Mouse (Mus musculus) hindbrain, postnatal 0 days (tissue): ENCODE data around the gene Dars. TPM values are rescaled to one million over a fixed set of nuclear protein-coding genes. Genes with fewer than 3 reads are reported as not detected.

Experiments used
- ATAC-seq: fragments of 200-750 bp; cut with Nextera tagmentation; 2 replicates; pipeline ENCODE4 v1.8.0; 2017; ENCODE audit warnings: mild to moderate bottlenecking, moderate TSS enrichment, moderate library complexity
- DNase-seq: peaks from one replicate; pipeline ENCODE4 v3.0.0-alpha.2; 2015; ENCODE audit warnings: low spot score
- H3K27ac ChIP-seq: fragments of 300-500 bp; sonication (generic); 2 replicates; pipeline ENCODE4 v1.5.1; 2014; ENCODE audit warnings: mild to moderate bottlenecking
- H3K27me3 ChIP-seq: fragments of 300-500 bp; sonication (generic); 2 replicates; pipeline ENCODE4 v1.6.1; 2014; ENCODE audit warnings: low read length, mixed read lengths; ENCODE audit not compliant: insufficient read depth
- H3K36me3 ChIP-seq: fragments of 300-500 bp; sonication (generic); 2 replicates; pipeline ENCODE4 v1.6.1; 2014; ENCODE audit warnings: low read length, mixed read lengths; ENCODE audit not compliant: insufficient read depth
- H3K4me1 ChIP-seq: fragments of 300-500 bp; sonication (generic); 2 replicates; pipeline ENCODE4 v1.6.1; 2014; ENCODE audit warnings: antibody characterized with exemption, low read length, mixed read lengths; ENCODE audit not compliant: insufficient read depth
- H3K4me2 ChIP-seq: fragments of 300-500 bp; sonication (generic); 2 replicates; pipeline ENCODE4 v1.6.1; 2014; ENCODE audit warnings: low read depth, mild to moderate bottlenecking, low read length, moderate library complexity, mixed read lengths
- H3K4me3 ChIP-seq: fragments of 300-500 bp; sonication (generic); 2 replicates; pipeline ENCODE4 v1.5.1; 2014; ENCODE audit warnings: low read length
- H3K9ac ChIP-seq: fragments of 300-500 bp; sonication (generic); replicated peaks from 2 replicates; pipeline ENCODE4 v1.6.1; 2014; ENCODE audit warnings: mild to moderate bottlenecking, low read length, moderate library complexity, mixed read lengths
- H3K9me3 ChIP-seq: fragments of 300-500 bp; sonication (generic); 2 replicates; pipeline ENCODE4 v1.6.1; 2016; ENCODE audit warnings: low read length, mixed read lengths
- CTCF ChIP-seq: IDR thresholded peaks from 2 replicates; pipeline ENCODE4 v1.5.1; 2016; ENCODE audit warnings: antibody characterized with exemption, control low read depth, low read depth
- whole genome bisulfite sequencing: fragments of 180-500 bp; shearing (Covaris S2); extraction: QIAGEN DNeasy Blood & Tissue Kit; methylation state at CpG from one replicate; pipeline ENCODE4 v1.1.7; 2014; 5-methylcytosine and 5-hydroxymethylcytosine counted together
- polyA plus RNA-seq: library from polyadenylated mRNA; unstranded; fragments of >200 nt; fragmentation: Nextera tagmentation; extraction: Ambion mirVana; gene quantifications from 2 replicates; pipeline ENCODE4 v1.2.1, GENCODE M21; 2015
- total RNA-seq: library from RNA; depleted of rRNA; stranded (reverse); fragments of >200 nt; gene quantifications from 2 replicates; pipeline ENCODE4 v1.2.3, GENCODE M21; 2014

Gene Dars
- total and polyA plus RNA-seq, 2 experiments from 2014 or later = 53.8 to 130 TPM

- Histone ChIP-seq H3K27me3 (no peaks in the 10 kb centered on the region), H3K4me3 (no peak overlapping the region), H3K9ac (no peak overlapping the region), H3K4me1 (no peaks in the 10 kb centered on the region; the same call in 1 of the 2 replicates), H3K36me3 (peaks cover 6% of the 10 kb centered on the region; the same call in 1 of the 2 replicates), H3K27ac (no peak overlapping the region), H3K9me3 (no peaks in the 10 kb centered on the region), H3K4me2 (peak overlapping the region; percentile 84)
- ATAC-seq = no peak
- 49% methylated on average over 3 of the region's 3 CpGs for WGBS
- no peak for TF ChIP-seq CTCF
- no peak for DNase-seq
These were observed 59.7 kb downstream of the Dars start for GRCm38 (mm10) chr1:128357452-128357851.

GRCm38 (mm10) chr1:128353092-128353491, 64.1 kb downstream of the Dars start:
- 94% methylated on average over 3 of the region's 3 CpGs for WGBS
- no peak for ATAC-seq

DNA sequence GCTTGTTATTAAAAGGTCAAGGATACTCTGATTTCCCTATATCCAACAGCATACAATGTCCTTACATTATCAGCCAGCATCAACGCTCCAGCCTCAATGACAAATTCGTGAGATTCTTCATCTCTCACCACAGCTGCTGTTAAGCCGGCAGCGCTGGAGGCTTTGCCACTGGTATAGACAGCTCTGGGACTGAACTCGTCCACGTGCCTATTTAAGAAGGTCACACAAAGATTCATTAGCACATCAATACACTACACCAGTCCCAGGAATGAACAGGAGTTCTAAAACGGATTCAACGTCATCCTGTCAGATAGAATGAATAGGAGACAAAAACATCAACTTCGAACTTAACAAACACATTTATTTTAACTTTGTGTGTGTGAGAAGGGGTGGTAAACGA, 72.9 kb downstream of the Dars start:
- H3K9me3 ChIP-seq = no peaks in the 10 kb centered on the region
- H3K27ac ChIP-seq = no peak overlapping the region
- no peak overlapping the region for H3K4me3 ChIP-seq
- no peak overlapping the region for H3K9ac ChIP-seq
- no peak for DNase-seq
- peaks cover 49% of the 10 kb centered on the region for H3K36me3 ChIP-seq
- ATAC-seq = no peak
- H3K4me1 ChIP-seq = no peaks in the 10 kb centered on the region
- 24% methylated on average over 10 of the region's 10 CpGs for WGBS
- H3K4me2 ChIP-seq = no peak overlapping the region
- H3K27me3 ChIP-seq = no peaks in the 10 kb centered on the region
- TF ChIP-seq CTCF = no peak

More at GRCm38 (mm10) chr1:128353092-128353491, 64.1 kb downstream of the Dars start:
- Histone ChIP-seq H3K36me3 (peaks cover 13% of the 10 kb centered on the region; the same call in 1 of the 2 replicates), H3K27me3 (no peaks in the 10 kb centered on the region), H3K4me2 (no peak overlapping the region), H3K4me1 (no peaks in the 10 kb centered on the region; the same call in 1 of the 2 replicates), H3K27ac (no peak overlapping the region), H3K9me3 (no peaks in the 10 kb centered on the region), H3K4me3 (no peak overlapping the region), H3K9ac (no peak overlapping the region)
- DNase-seq = no peak
- TF ChIP-seq CTCF = no peak

DNA sequence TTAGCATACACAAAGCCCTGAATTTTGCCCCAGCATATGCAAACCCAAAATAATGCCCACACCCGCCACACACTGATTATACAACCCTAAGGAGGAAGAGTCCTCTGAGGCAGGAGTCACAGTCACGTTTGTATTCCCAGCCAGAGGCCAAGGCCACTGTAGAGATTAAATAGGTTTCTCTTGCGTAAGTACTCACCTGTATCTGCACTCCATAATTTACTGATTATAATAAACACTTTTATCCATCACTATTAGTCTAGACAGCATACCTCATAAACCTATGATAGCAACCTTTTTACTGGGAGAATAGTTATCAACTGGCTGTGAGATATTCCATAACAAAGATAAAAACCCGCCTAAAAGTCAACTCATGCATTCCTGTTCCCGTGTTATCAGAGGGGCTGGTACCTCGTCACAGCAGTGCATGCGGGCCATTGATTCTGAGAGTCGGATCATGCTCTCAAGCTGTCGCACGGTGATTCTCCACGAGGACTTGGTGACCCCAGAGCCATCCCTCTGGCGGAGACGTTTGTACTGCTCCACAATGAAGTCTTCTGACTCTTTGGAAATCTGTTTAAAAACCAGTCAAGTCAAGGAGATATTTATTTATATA, 79.4 kb downstream of the Dars start:
- ATAC-seq (no peak), DNase-seq (no peak)
- no peaks in the 10 kb centered on the region for H3K27me3 ChIP-seq
- TF ChIP-seq CTCF = no peak
- H3K4me2 ChIP-seq = no peak overlapping the region
- H3K9me3 ChIP-seq = no peaks in the 10 kb centered on the region
- no peak overlapping the region for H3K27ac ChIP-seq
- H3K36me3 ChIP-seq = peaks cover 26% of the 10 kb centered on the region; the same call in 1 of the 2 replicates
- H3K9ac ChIP-seq = no peak overlapping the region
- 89% methylated on average over 13 of the region's 13 CpGs for WGBS
- no peak overlapping the region for H3K4me3 ChIP-seq
- no peaks in the 10 kb centered on the region for H3K4me1 ChIP-seq

- H3K27me3 ChIP-seq = no peaks in the 10 kb centered on the region
- H3K4me3 ChIP-seq = no peak overlapping the region
- H3K27ac ChIP-seq = no peak overlapping the region
- no peak overlapping the region for H3K9ac ChIP-seq
- DNase-seq = no peak
- H3K36me3 ChIP-seq = peaks cover 19% of the 10 kb centered on the region; the same call in 1 of the 2 replicates
- 90% methylated on average over 1 of the region's 1 CpGs for WGBS
- no peaks in the 10 kb centered on the region for H3K9me3 ChIP-seq
- no peak for ATAC-seq
- TF ChIP-seq CTCF = no peak
- H3K4me1 ChIP-seq = no peaks in the 10 kb centered on the region
- no peak overlapping the region for H3K4me2 ChIP-seq
These were observed 86.9 kb downstream of the Dars start for GRCm38 (mm10) chr1:128330313-128330712.

- 0 out of 2 replicates have a peak, but pooled peaks cover 14% of the 10 kb centered on the region for H3K36me3 ChIP-seq
- no peaks in the 10 kb centered on the region for H3K27me3 ChIP-seq
- DNase-seq (no peak), ATAC-seq (no peak)
- H3K9me3 ChIP-seq = no peaks in the 10 kb centered on the region
- H3K27ac ChIP-seq = no peak within 1 kb of the TSS
- H3K9ac ChIP-seq = no peak within 1 kb of the TSS
- no peak for TF ChIP-seq CTCF
- H3K4me1 ChIP-seq = no peaks in the 10 kb centered on the region
- H3K4me3 ChIP-seq = no peak within 1 kb of the TSS
- H3K4me2 ChIP-seq = no peak within 1 kb of the TSS
- WGBS = 78% methylated on average over 3 of the region's 3 CpGs
These were observed 89.0 kb downstream of the Dars start, which contains the start of gene Lct for GRCm38 (mm10) chr1:128328218-128328617. Gene Lct (minus strand): TSS chr1:128328318.

DNA sequence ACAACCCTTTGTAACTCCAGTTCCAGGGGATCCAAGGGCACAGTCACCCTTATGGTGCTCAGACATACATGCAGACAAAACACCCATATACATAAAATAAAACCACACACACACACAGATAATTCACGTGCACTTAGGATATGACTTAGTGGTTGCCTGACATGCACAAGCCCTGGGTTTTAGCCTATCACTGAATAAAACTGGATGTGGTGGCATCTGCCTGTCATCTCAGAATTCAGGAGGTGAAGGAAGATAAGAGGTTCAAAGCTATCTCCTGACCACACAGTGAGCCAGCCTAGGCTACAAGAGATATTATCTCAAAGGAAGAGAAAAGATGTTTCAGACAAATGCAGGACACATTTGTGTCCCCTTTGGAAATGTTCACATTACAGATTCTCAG, 90.0 kb downstream of the Dars start:
- no peaks in the 10 kb centered on the region for H3K4me1 ChIP-seq
- H3K9ac ChIP-seq = no peak overlapping the region
- H3K9me3 ChIP-seq = no peaks in the 10 kb centered on the region
- H3K36me3 ChIP-seq = 0 out of 2 replicates have a peak, but pooled peaks cover 13% of the 10 kb centered on the region
- no peaks in the 10 kb centered on the region for H3K27me3 ChIP-seq
- no peak for TF ChIP-seq CTCF
- H3K4me3 ChIP-seq = no peak overlapping the region
- H3K4me2 ChIP-seq = no peak overlapping the region
- no peak overlapping the region for H3K27ac ChIP-seq
- DNase-seq (no peak), ATAC-seq (no peak)
- WGBS = 91% methylated on average over 1 of the region's 1 CpGs
